Mouse (Mus musculus) T-helper 2 cell (primary cell): ENCODE results near the gene Igf1r.

Experiments
- in situ Hi-C: fragments of 300-600 bp; cut with MboI, MseI; formaldehyde crosslinking; loops from one replicate; pipeline ENCODE4 v1.15.1; 2025; ENCODE audit warnings: high pct_unique_total_duplicates

The Igf1r gene

GRCm38 (mm10) chr7:68225427-68226054 is 272.9 kb downstream of the Igf1r start:
- in situ Hi-C loops: no loop called here

GRCm38 (mm10) chr7:68227021-68227420 is 274.4 kb downstream of the Igf1r start:
- in situ Hi-C loops: no loop called here

GRCm38 (mm10) chr7:68227621-68228020 is 275.0 kb downstream of the Igf1r start:
- in situ Hi-C loops: no loop called here

- in situ Hi-C loops: no loop called here
These were observed 275.9 kb downstream of the Igf1r start for GRCm38 (mm10) chr7:68228491-68228890.

- in situ Hi-C loops: loop anchor here (10.0 kb wide), 1 partner anchor 556 kb away; no protein-coding TSS in a partner anchor
These were observed 278.2 kb downstream of the Igf1r start for GRCm38 (mm10) chr7:68230831-68231230.

- in situ Hi-C loops: loop anchor here (10.0 kb wide), 1 partner anchor 558 kb away; no protein-coding TSS in a partner anchor
These were observed 279.9 kb downstream of the Igf1r start for GRCm38 (mm10) chr7:68232521-68232920.

- in situ Hi-C loops: loop anchor here (10.0 kb wide), 1 partner anchor 559 kb away; no protein-coding TSS in a partner anchor
These were observed 281.1 kb downstream of the Igf1r start for GRCm38 (mm10) chr7:68233619-68234223.

- in situ Hi-C loops: loop anchor here (10.0 kb wide), 1 partner anchor 562 kb away; no protein-coding TSS in a partner anchor
These were observed 284.2 kb downstream of the Igf1r start for GRCm38 (mm10) chr7:68236817-68237216.

GRCm38 (mm10) chr7:68239220-68239827 is 286.7 kb downstream of the Igf1r start:
- in situ Hi-C loops: loop anchor here (10.0 kb wide), 1 partner anchor 565 kb away; no protein-coding TSS in a partner anchor

GRCm38 (mm10) chr7:68241205-68241604 is 288.6 kb downstream of the Igf1r start:
- in situ Hi-C loops: no loop called here

GRCm38 (mm10) chr7:68245681-68246080 is 293.1 kb downstream of the Igf1r start:
- in situ Hi-C loops: no loop called here

- in situ Hi-C loops: no loop called here
These were observed 293.6 kb downstream of the Igf1r start for GRCm38 (mm10) chr7:68246249-68246648.

GRCm38 (mm10) chr7:68250411-68250810 is 297.8 kb downstream of the Igf1r start:
- in situ Hi-C loops: no loop called here

GRCm38 (mm10) chr7:68250902-68251301 is 298.3 kb downstream of the Igf1r start:
- in situ Hi-C loops: no loop called here

GRCm38 (mm10) chr7:68257767-68258166 is 305.1 kb downstream of the Igf1r start:
- in situ Hi-C loops: no loop called here

- in situ Hi-C loops: no loop called here
These were observed 305.9 kb downstream of the Igf1r start for GRCm38 (mm10) chr7:68258326-68259150.

GRCm38 (mm10) chr7:68259523-68260081 is 307.0 kb downstream of the Igf1r start:
- in situ Hi-C loops: loop anchor here (10.0 kb wide), 1 partner anchor 1575 kb away; the partner anchor contains the start of genes Asb7 and Lins1

GRCm38 (mm10) chr7:68262612-68263200 is 310.1 kb downstream of the Igf1r start:
- in situ Hi-C loops: loop anchor here (10.0 kb wide), 1 partner anchor 1578 kb away; the partner anchor contains the start of genes Asb7 and Lins1

- in situ Hi-C loops: loop anchor here (10.0 kb wide), 1 partner anchor 1579 kb away; the partner anchor contains the start of genes Asb7 and Lins1
These were observed 310.9 kb downstream of the Igf1r start for GRCm38 (mm10) chr7:68263346-68264027.

- in situ Hi-C loops: loop anchor here (10.0 kb wide), 1 partner anchor 1579 kb away; the partner anchor contains the start of genes Asb7 and Lins1
These were observed 311.4 kb downstream of the Igf1r start, which contains the start of gene Pgpep1l for GRCm38 (mm10) chr7:68264028-68264453. TSS of gene Pgpep1l (minus strand) at chr7:68264233.
